Mouse (Mus musculus): ENCODE results near the gene Mcat.

DNA sequence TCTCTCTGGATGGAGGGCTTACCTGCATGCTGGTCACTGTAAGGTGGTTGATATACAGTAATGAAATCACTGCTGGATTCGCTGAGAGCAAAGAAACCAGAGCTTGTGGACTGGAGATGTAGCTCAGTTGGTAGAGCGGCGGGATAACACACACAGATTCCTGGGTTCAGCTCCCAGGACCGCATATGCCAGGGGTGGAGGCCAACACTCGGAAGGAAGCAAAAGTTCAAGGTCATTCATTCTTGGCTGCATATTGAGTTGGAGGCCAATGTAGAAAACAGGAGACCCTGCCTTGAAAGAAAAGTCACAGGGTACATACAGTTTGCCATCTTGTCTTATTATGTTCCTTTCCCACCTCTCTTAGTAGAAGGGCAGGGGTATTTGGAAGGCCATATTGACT is 33.8 kb downstream of the Mcat start:
- no peak for TF ChIP-seq CTCF (IDR thresholded peaks at IDR 0.05; ENCODE audit: low read depth)
- TF ChIP-seq EP300 (optimal IDR thresholded peaks at IDR 0.05): no peak

Measured in stomach, postnatal 0 days (tissue).